Mouse (Mus musculus) layer of hippocampus, postnatal 36 days (tissue): Measurements from ENCODE around the gene Ubl3. TPM values are rescaled to one million over a fixed set of nuclear protein-coding genes. Genes with fewer than 3 reads are reported as not detected.

Experiments used
- DNase-seq, 2 experiments: peaks; one replicate each; pipeline ENCODE4 v3.0.0; 2022
- total RNA-seq, 2 experiments: library from RNA; stranded (reverse); gene quantifications; 2 replicates each; pipeline ENCODE4 v1.2.3; 2021

The Ubl3 gene
- total RNA-seq = 100 to 1,000 TPM; 222 to 250 TPM

DNA sequence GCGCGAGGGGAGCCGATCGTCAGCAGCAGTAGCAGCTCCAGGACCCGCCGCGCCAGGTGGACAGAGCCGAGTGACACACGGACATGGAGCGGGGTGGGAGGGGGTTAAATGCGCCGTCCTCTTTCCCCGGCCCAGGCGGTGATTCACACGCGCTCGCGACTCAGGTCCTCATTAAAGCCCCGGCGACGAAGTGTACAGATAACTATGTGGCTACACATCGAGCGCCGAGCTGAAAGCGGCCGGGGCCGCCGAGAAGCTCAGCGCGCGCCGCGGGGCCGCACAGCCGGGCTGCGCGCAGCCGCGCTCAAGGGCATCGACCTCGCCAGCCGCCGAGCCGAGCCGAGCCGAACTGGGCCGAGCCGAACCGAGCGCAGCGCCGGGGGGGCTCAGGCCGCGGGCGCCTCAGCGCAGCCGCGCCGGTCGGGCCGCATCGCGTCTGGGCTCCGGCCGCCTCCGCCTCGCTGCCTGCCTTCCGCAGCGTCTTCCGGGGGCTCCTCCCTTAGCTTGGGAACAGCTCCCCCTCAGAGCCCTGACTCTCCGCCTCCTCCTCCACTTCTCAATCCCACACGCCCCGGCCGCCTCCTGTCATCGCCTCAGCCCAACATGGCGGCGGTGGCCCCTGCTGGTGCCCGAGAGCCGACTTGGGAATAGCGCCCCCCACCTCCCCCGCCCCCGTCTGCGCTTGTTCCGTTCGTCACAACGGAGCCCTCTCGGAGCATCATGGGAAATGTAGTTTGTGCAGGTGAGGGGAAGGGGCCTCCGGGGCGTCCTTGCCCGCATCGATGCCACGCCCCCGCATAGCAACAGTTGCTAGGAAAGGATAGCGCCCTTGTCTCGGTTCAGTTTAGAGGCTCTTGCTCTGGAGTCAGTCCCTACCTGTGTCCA is at the start of gene Ubl3:
Gene Ubl3 (minus strand): TSS at position 603 of the 885 bp plus-strand sequence.
- DNase-seq = peak; percentile 90

- DNase-seq = no peak
These were observed 45.8 kb upstream of the Ubl3 start for GRCm38 (mm10) chr5:148598376-148598775.

GRCm38 (mm10) chr5:148596086-148596753 is 43.6 kb upstream of the Ubl3 start:
- no peak for DNase-seq

DNA sequence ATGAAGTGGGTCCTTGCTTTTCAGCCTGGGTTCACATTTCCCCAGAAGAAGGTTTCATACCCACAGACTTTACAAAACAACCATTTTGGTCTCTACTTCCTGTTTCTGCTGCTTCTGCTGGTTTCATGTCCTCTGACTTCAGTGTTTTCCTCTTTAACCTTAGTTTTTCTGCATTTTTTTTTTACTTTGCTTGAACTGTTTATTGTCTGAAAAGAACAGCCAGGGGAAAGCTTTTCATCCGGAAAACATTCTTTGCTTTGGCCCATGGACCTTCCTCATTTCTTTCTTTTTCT is 42.8 kb upstream of the Ubl3 start:
- no peak for DNase-seq

DNA sequence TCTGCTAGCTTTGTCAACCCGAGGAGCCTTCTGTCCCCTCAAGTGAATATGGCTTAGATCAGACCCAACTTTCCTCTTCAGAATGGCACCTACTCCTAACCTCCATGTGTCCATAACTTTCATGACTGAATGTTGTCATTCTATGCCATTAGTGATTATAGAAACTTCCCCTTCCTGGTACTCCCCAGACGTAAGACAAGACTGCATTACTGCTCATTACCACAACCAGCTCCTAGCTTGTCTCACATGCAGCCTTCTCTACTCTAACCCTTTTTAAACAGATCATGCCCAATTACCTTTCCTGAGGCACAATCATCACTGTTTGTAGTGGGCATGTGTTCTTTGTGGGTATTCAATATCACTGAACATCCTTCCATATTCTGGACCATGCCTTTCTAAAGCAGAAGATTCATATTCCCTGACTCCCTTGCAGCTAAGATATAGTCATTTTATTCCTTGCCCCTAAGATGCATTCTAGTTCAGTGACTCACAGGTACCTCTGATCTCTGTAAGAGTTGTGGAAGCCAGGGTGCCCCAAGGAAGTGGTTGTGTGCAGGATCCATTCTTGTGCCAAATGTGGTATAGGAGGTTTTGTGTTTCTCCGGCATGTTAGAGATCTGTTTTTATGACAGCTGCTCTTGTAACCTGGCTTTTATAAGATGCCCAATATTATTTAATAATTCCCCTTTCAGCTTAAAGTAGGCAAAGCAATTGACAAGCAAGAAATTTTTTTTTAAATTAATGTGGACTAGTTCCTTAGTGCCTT is 42.3 kb upstream of the Ubl3 start:
- DNase-seq = no peak

DNA sequence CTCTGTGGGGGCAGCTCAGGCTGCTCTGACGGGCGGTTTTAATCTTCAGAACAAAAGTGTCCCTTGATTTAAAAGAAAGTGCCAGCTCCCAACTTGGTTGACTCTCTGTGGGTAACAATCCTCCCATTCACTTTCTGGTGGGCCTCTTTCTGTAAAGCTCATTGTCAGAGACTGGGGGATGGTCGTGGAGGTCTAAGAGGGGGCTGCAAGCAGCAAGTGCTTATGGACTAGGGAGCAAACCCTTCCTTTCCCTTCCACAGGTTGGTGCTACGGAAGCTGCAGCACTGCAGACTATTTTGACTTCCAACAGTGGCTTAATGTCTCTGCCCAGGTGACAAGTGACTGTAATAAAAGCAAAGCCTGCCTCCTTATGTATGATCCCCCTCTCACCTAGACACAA is 41.0 kb upstream of the Ubl3 start:
- no peak for DNase-seq

GRCm38 (mm10) chr5:148591448-148591862 is 38.9 kb upstream of the Ubl3 start:
- DNase-seq = no peak

- DNase-seq = no peak
These were observed 38.2 kb upstream of the Ubl3 start for GRCm38 (mm10) chr5:148590603-148591447.

DNA sequence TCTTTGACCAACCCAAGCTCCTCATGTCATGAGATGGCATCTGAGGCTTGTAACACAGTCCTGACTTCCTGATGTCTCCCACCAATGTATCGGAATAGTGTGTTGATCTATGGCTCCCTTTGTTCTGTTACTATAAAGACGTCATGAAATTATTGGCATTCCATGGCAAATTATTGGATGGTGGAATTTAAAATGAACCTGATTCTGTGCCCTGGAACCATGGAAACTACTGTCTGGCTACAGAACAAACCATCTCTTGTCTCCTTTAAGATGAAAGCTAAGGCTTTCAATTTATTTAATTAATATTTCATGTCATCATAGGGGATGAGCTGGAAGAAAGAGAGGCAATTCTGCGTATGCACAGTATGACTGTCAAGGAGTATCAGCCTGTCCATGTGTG is 36.4 kb upstream of the Ubl3 start:
- no peak for DNase-seq

- no peak for DNase-seq
These were observed 35.6 kb upstream of the Ubl3 start for GRCm38 (mm10) chr5:148588142-148588650.

DNA sequence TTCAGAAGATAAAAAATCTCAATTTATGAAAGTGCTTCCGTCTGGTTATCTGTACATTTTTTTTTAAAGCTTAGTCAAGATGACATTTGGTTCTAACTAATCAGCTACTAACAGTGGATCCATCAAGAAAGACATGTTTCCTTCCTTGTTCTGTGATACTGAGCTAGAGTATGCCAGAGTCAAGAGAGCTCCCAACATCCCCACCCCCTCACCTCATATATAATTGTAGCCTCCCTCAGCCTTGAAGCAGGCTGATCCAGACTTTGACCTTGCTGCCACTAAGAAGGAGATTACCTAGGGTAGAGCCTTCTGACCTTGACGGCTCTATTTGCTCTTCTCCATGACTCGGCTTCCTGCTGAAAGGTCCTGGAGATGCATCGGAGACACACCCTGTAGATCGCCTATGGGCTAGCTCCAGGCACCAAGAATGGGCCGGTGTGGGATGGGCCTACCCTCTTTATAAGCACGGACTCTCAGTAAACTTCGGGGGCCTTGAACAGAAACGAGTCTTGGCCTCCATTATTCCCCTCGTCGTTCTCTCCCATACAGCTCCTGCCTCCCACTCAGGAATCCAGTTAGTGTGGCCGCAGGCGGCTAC is 27.9 kb upstream of the Ubl3 start:
- no peak for DNase-seq

- no peak for DNase-seq
These were observed 26.6 kb upstream of the Ubl3 start for GRCm38 (mm10) chr5:148579156-148579555.

- no peak for DNase-seq
These were observed 25.8 kb upstream of the Ubl3 start for GRCm38 (mm10) chr5:148578353-148578752.

DNA sequence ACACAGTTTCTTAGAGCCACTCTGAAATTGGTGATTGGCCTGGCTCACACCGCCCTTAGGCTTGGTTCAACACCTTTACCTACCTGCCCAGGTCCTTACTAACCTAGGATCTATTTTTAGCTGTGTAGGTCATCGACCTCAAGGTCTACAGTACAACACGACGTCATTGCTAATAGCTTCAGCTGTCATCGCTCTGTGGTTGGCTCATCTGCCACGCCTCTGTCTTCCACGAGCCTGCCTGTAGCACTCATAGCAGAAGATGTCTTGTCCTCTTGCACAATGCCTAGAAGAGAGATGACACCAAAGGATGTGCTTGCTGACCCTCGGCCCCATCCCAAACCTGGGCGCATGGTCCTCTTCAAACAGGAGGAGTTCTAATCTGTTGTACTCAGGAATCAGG is 24.7 kb upstream of the Ubl3 start:
- no peak for DNase-seq

DNA sequence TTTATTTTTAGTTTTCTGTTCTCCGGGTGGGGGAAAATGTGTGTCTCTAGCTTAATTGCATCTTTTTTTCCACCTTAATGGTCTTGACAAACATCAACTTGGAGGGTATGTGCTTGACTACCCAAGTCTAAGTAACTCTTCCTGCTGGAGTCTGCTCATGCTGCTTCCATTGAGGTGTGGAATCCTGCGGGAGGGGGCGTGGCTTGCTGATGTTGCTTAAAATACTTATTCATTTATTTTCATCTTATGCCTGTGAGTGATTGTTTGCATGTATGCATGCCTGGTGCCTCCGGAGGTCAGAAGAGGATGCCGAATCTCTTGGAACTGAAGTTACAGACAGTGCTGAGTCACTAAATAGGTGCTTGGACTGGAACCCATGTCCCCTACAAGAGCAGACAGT is 22.6 kb upstream of the Ubl3 start:
- DNase-seq = no peak

- no peak for DNase-seq
These were observed 20.1 kb upstream of the Ubl3 start for GRCm38 (mm10) chr5:148572676-148573075.

DNA sequence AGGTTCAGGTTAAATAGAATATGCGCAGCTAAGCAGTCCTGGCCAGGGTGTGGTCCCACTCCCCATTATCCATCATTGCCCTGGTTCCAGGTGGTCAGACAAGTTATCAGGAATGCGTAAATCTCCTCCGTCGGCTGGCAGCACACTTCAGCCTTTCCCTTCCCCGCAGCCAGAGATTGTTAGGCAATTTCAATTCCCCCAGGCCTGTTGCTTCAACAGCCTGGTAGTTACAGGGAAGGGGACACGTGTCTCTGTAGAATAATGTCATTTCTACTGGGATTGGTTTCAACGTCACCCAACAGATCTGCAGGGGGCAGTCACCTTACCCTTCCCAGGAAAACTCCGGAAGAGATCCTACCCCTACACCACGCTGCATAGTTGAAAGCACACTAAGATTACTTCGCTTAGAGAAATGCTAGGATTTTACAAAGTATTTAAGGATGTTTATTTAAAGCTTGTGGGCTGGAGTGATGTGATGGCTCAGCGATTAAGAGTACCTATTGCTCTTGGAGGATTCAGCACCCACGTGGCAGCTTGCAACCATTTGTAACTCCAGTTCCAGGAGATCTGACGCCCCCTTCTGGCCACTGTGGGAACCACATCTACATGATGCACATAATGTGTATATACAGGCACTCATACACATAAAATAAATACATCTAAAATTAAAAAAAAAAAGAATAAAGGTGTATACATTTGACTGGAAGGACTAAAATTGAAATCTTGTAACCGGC is 18.1 kb upstream of the Ubl3 start:
- DNase-seq = no peak

- DNase-seq = no peak
These were observed 16.9 kb upstream of the Ubl3 start for GRCm38 (mm10) chr5:148569444-148569843.

DNA sequence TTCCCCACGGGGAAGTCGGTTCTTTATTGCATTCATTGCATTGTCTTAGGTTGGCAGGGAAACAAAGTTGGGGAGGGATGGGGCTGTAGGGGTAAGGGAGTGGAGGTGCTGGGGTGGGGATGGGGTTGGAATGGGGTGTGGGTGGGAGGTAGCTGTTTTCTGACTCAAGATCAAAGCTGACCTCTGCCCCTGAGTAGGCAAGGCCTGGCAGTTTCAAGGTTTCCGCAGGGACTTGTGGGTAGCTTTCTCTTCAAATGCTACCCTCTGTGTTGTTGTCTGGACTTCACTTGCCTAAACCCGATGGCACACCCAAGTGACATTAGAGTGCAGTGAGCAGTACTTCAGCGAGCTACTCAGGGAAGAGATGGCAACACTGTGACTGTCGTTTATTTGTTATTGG is 13.0 kb upstream of the Ubl3 start:
- DNase-seq = no peak

DNA sequence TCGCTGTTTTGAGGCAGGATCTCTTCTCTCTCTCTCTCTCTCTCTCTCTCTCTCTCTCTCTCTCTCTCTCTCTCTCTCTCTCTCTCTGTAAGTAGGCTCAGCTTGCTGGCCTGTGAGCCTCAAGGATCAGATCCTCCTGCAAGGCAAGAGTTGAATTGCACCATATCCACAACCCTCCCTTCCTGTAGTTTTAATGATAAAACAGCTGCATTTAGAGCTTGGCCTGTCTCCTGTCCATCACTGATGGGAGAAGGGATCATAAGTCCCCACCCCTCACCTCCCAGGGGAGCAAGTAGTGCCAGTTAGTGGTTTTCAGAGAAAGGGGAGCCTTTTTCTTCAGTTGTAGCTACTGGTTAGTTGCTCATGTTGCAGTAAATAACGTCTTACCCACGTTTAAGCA is 11.5 kb upstream of the Ubl3 start:
- no peak for DNase-seq

- DNase-seq = no peak
These were observed 10.7 kb upstream of the Ubl3 start for GRCm38 (mm10) chr5:148563281-148563680.
